Mouse (Mus musculus): ENCODE data around the gene Tyro3. TPM values are rescaled to one million over a fixed set of nuclear protein-coding genes. Genes with fewer than 3 reads are reported as not detected.

Gene Tyro3
- total RNA-seq, 2 experiments from 2014 or later, result 87.0 to 88.2 TPM

- no peak for DNase-seq (ENCODE audit: extremely low spot score in 1 of 2, low spot score in 1 of 2)
Measured at GRCm38 (mm10) chr2:119803618-119804274, 6.2 kb downstream of the Tyro3 start.

- no peak for DNase-seq (ENCODE audit: extremely low spot score in 1 of 2, low spot score in 1 of 2)
Measured at GRCm38 (mm10) chr2:119804275-119804628, 6.7 kb downstream of the Tyro3 start.

GRCm38 (mm10) chr2:119804776-119805175 is 7.2 kb downstream of the Tyro3 start:
- DNase-seq (ENCODE audit: extremely low spot score in 1 of 2, low spot score in 1 of 2), result no peak

GRCm38 (mm10) chr2:119805536-119805935 is 8.0 kb downstream of the Tyro3 start:
- DNase-seq (ENCODE audit: extremely low spot score in 1 of 2, low spot score in 1 of 2), result no peak

- no peak for DNase-seq (ENCODE audit: extremely low spot score in 1 of 2, low spot score in 1 of 2)
Measured at GRCm38 (mm10) chr2:119808438-119808837, 10.9 kb downstream of the Tyro3 start.

- no peak for DNase-seq (ENCODE audit: extremely low spot score in 1 of 2, low spot score in 1 of 2)
Measured at GRCm38 (mm10) chr2:119808881-119809280, 11.3 kb downstream of the Tyro3 start.

GRCm38 (mm10) chr2:119810890-119811289 is 13.4 kb downstream of the Tyro3 start:
- DNase-seq (ENCODE audit: extremely low spot score in 1 of 2, low spot score in 1 of 2), result no peak

GRCm38 (mm10) chr2:119811490-119812146 is 14.1 kb downstream of the Tyro3 start:
- DNase-seq (ENCODE audit: extremely low spot score in 1 of 2, low spot score in 1 of 2), result no peak

- DNase-seq (ENCODE audit: extremely low spot score in 1 of 2, low spot score in 1 of 2), result peak; percentile 44 to 51
Measured at GRCm38 (mm10) chr2:119814376-119814933, 16.9 kb downstream of the Tyro3 start.

- no peak for DNase-seq (ENCODE audit: extremely low spot score in 1 of 2, low spot score in 1 of 2)
Measured at GRCm38 (mm10) chr2:119816611-119817010, 19.1 kb downstream of the Tyro3 start.

GRCm38 (mm10) chr2:119817047-119817446 is 19.5 kb downstream of the Tyro3 start:
- DNase-seq (ENCODE audit: extremely low spot score in 1 of 2, low spot score in 1 of 2), result peak; percentile 22 to 50

GRCm38 (mm10) chr2:119818668-119819272 is 21.2 kb downstream of the Tyro3 start:
- DNase-seq (ENCODE audit: extremely low spot score in 1 of 2, low spot score in 1 of 2), result no peak

- DNase-seq (ENCODE audit: extremely low spot score in 1 of 2, low spot score in 1 of 2), result no peak
Measured at GRCm38 (mm10) chr2:119821136-119821535, 23.6 kb downstream of the Tyro3 start.

- no peak for DNase-seq (ENCODE audit: extremely low spot score in 1 of 2, low spot score in 1 of 2)
Measured at GRCm38 (mm10) chr2:119830579-119830978, 33.0 kb downstream of the Tyro3 start.

- DNase-seq (ENCODE audit: extremely low spot score in 1 of 2, low spot score in 1 of 2), result no peak
Measured at GRCm38 (mm10) chr2:119834231-119834630, 36.7 kb downstream of the Tyro3 start.

- DNase-seq (ENCODE audit: extremely low spot score in 1 of 2, low spot score in 1 of 2), result no peak
Measured at GRCm38 (mm10) chr2:119837616-119838015, 40.1 kb downstream of the Tyro3 start.

GRCm38 (mm10) chr2:119838363-119839156 is 41.0 kb downstream of the Tyro3 start:
- no peak for DNase-seq (ENCODE audit: extremely low spot score in 1 of 2, low spot score in 1 of 2)

- no peak for DNase-seq (ENCODE audit: extremely low spot score in 1 of 2, low spot score in 1 of 2)
Measured at GRCm38 (mm10) chr2:119840008-119840407, 42.5 kb downstream of the Tyro3 start.

GRCm38 (mm10) chr2:119842000-119842399 is 44.5 kb downstream of the Tyro3 start:
- no peak for DNase-seq (ENCODE audit: extremely low spot score in 1 of 2, low spot score in 1 of 2)

GRCm38 (mm10) chr2:119843526-119843925 is 46.0 kb downstream of the Tyro3 start:
- DNase-seq (ENCODE audit: extremely low spot score in 1 of 2, low spot score in 1 of 2), result no peak
